Mouse (Mus musculus) heart, adult 10 weeks (tissue): Measurements from ENCODE around the gene Adam4. TPM values are rescaled to one million over a fixed set of nuclear protein-coding genes. Genes with fewer than 3 reads are reported as not detected.

Experiments
- polyA plus RNA-seq: library from polyadenylated mRNA; stranded (reverse); fragments of 350-450 nt; fragmentation: Illumina TruSeq; extraction: RNeasy Lipid Tissue Mini Kit (QIAGEN cat#74804); gene quantifications from one replicate; pipeline ENCODE4 v1.2.3, GENCODE M21; 2014; ENCODE audit warnings: low read depth, low replicate concordance

Gene Adam4
- 0.34 TPM for polyA plus RNA-seq

DNA sequence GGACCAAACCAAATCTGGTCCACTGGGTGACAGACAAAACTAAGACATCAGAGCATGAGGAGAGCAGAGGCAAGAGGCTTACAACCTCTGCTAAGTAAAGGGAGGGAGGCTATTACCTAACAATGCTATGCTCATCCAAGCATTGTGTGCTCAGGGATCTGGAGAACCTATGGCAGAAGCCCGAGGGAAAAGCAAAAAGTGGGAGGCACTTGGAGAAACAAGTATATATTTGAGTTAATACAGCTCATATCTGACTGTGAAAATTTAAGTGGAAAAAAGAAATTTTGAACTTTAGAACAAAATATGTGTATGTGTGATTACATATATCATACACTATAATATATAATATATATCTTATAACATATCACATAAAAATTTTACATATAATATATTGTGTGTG lies at the start of gene Adam4:
Adam4 (minus strand) TSS at position 101 of the 400 bp plus-strand sequence.

GRCm38 (mm10) chr12:81379364-81379763 lies 42.4 kb downstream of the Adam4 start, which contains the start of gene Gm4787:
TSS of gene Gm4787 (minus strand) at chr12:81379464.

Other genes with a start within 250 kb of the Adam4 start
- not detected for gene Slc8a3, start 88.8 kb downstream of the Adam4 start, polyA plus RNA-seq
- 0.42 TPM for gene Gm4787, start 42.5 kb downstream of the Adam4 start, polyA plus RNA-seq
- gene Cox16, start 63.2 kb upstream of the Adam4 start, polyA plus RNA-seq, result 92.2 TPM
- gene Gm20498, start 111.0 kb upstream of the Adam4 start, polyA plus RNA-seq, result 18.7 TPM
- 41.5 TPM for gene Synj2bp, start 111.0 kb upstream of the Adam4 start, polyA plus RNA-seq
- gene Adam21, start 146.5 kb upstream of the Adam4 start, polyA plus RNA-seq, result not detected
- 17.5 TPM for gene Med6, start 173.1 kb upstream of the Adam4 start, polyA plus RNA-seq
- 2.4 TPM for gene Ttc9, start 209.3 kb upstream of the Adam4 start, polyA plus RNA-seq